ENCODE assay signal across 15 mouse cellular contexts in the genomic region with DNA sequence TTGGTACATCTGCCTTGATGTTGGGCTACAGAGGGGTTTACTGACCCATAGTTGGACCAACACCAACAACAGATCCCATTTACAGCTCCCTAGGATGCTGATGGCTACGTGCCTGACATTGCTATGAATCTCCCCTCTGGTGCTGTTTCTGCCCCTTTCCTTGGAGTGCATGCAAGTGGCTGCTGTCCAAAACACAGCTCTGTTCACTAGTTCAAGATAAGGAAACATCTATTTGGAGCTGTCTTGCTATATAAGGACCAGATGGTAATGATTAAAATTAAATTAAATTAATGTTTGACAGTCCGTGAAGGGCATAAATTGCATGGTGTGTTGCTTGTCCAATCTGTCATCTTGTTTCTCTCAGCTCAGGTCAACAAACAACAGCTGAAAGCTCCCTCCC.
DNase-seq lines count a peak whose midpoint lies in the region; ATAC-seq and TF ChIP-seq lines count a peak whose summit lies in the region.
"Had no signal": no experiment of that assay in that cellular context is flagged by ENCODE, and none has a peak within 500 bp of the region (broad histone marks: within the 10 kb centered on the region; RNA-seq: fewer than 3 reads in every experiment).

No protein-coding gene starts in this region.

- H3K4me3 ChIP-seq in forebrain, embryonic 14.5 days (ENCODE audit: low read depth, low read length) = no peak overlapping the region
- H3K4me3 ChIP-seq in forebrain, embryonic 11.5 days (ENCODE audit: low read depth, low read length) = no peak overlapping the region
- H3K4me3 ChIP-seq in liver, adult 2 months (ENCODE audit: insufficient read depth, low read depth, low read length) = no peak overlapping the region
- no peak overlapping the region for H3K4me3 ChIP-seq in liver, postnatal 0 days (ENCODE audit: low read depth, low read length)
- H3K4me3 ChIP-seq in heart, adult 2 months = no peak overlapping the region
- H3K4me3 ChIP-seq: erythroblast, embryonic 14.5 days; liver, embryonic 15.5 days; neural tube, embryonic 12.5 days had no signal

- H3K27ac ChIP-seq in forebrain, embryonic 14.5 days (ENCODE audit: low read depth, low read length) = no peak overlapping the region
- H3K27ac ChIP-seq in forebrain, embryonic 11.5 days (ENCODE audit: low read depth, low read length) = no peak overlapping the region
- H3K27ac ChIP-seq in liver, adult 2 months (replicated peaks; ENCODE audit: insufficient read depth, low read depth, low read length) = no peak overlapping the region
- no peak overlapping the region for H3K27ac ChIP-seq in liver, postnatal 0 days (ENCODE audit: low read depth)
- H3K27ac ChIP-seq in heart, adult 2 months = no peak overlapping the region
- H3K27ac ChIP-seq: liver, embryonic 15.5 days; neural tube, embryonic 12.5 days had no signal

- TF ChIP-seq POLR2A in liver, adult 2 months (IDR thresholded peaks at IDR 0.05; ENCODE audit: extremely low read depth, insufficient read depth, low read length) = no peak
- TF ChIP-seq POLR2A in heart, adult 2 months (IDR thresholded peaks at IDR 0.05; ENCODE audit: insufficient read depth, low read depth, low read length) = no peak

- H3K36me3 ChIP-seq in forebrain, embryonic 14.5 days (ENCODE audit: control insufficient read depth, insufficient read depth, low read length) = no peaks in the 10 kb centered on the region
- H3K36me3 ChIP-seq in forebrain, embryonic 11.5 days (ENCODE audit: control insufficient read depth, insufficient read depth, low read length) = no peaks in the 10 kb centered on the region
- no peaks in the 10 kb centered on the region for H3K36me3 ChIP-seq in liver, adult 2 months (ENCODE audit: control insufficient read depth, insufficient read depth, low read length)
- H3K36me3 ChIP-seq in liver, postnatal 0 days (replicated peaks; ENCODE audit: insufficient read depth, low read length) = no peaks in the 10 kb centered on the region
- H3K36me3 ChIP-seq in heart, adult 2 months (ENCODE audit: control insufficient read depth, insufficient read depth, low read length) = no peaks in the 10 kb centered on the region
- H3K36me3 ChIP-seq: liver, embryonic 15.5 days; neural tube, embryonic 12.5 days had no signal

- 74% methylated on average over 2 of the region's 2 CpGs for WGBS in forebrain, embryonic 14.5 days
- 77% methylated on average over 2 of the region's 2 CpGs for WGBS in forebrain, embryonic 11.5 days
- 91% methylated on average over 2 of the region's 2 CpGs for WGBS in liver, adult 2 months
- 77% methylated on average over 2 of the region's 2 CpGs for WGBS in liver, postnatal 0 days (ENCODE audit: insufficient replicate concordance)
- WGBS in heart, adult 2 months = 58% methylated on average over 2 of the region's 2 CpGs

- no peaks in the 10 kb centered on the region for H3K79me2 ChIP-seq in liver, adult 2 months (ENCODE audit: control insufficient read depth, insufficient read depth, low read length)
- H3K79me2 ChIP-seq in heart, adult 2 months (replicated peaks; ENCODE audit: control insufficient read depth, insufficient read depth, low read length) = no peaks in the 10 kb centered on the region

- TF ChIP-seq CTCF in liver, adult 2 months (IDR thresholded peaks at IDR 0.05; ENCODE audit: low read depth, low read length) = no peak
- TF ChIP-seq CTCF in liver, postnatal 0 days (IDR thresholded peaks at IDR 0.05; ENCODE audit: low read depth) = no peak
- no peak for TF ChIP-seq CTCF in heart, adult 2 months (IDR thresholded peaks at IDR 0.05)

- ATAC-seq in forebrain, embryonic 14.5 days = peak; percentile 66; the same call in 1 of the 2 replicates
- no peak for ATAC-seq in forebrain, embryonic 11.5 days (replicated peaks; ENCODE audit: low FRiP score)
- no peak for ATAC-seq in liver, postnatal 0 days

- intact Hi-C loops in heart, adult 2 months (cut with DNase I) = no loop called here

- no peaks in the 10 kb centered on the region for H3K9me3 ChIP-seq in forebrain, embryonic 14.5 days (replicated peaks; ENCODE audit: control insufficient read depth, low read length)
- no peaks in the 10 kb centered on the region for H3K9me3 ChIP-seq in forebrain, embryonic 11.5 days (ENCODE audit: control insufficient read depth, low read length)
- H3K9me3 ChIP-seq in liver, postnatal 0 days (ENCODE audit: low read length) = no peaks in the 10 kb centered on the region
- H3K9me3 ChIP-seq: liver, embryonic 15.5 days; neural tube, embryonic 12.5 days had no signal

- no peak overlapping the region for H3K9ac ChIP-seq in forebrain, embryonic 14.5 days (ENCODE audit: low read length)
- H3K9ac ChIP-seq in forebrain, embryonic 11.5 days (ENCODE audit: low read length) = no peak overlapping the region
- no peak overlapping the region for H3K9ac ChIP-seq in liver, adult 2 months (ENCODE audit: low read depth, low read length)
- H3K9ac ChIP-seq in liver, postnatal 0 days (replicated peaks) = no peak overlapping the region
- no peak overlapping the region for H3K9ac ChIP-seq in heart, adult 2 months (ENCODE audit: low read depth, low read length)
- H3K9ac ChIP-seq: liver, embryonic 15.5 days; neural tube, embryonic 12.5 days had no signal

- no peaks in the 10 kb centered on the region for H3K4me1 ChIP-seq in forebrain, embryonic 14.5 days (ENCODE audit: control insufficient read depth, insufficient read depth, low read length)
- H3K4me1 ChIP-seq in forebrain, embryonic 11.5 days (replicated peaks; ENCODE audit: control insufficient read depth, insufficient read depth, low read length) = no peaks in the 10 kb centered on the region
- H3K4me1 ChIP-seq in liver, adult 2 months (ENCODE audit: control insufficient read depth, insufficient read depth, low read length) = no peaks in the 10 kb centered on the region
- H3K4me1 ChIP-seq in liver, postnatal 0 days (ENCODE audit: insufficient read depth) = no peaks in the 10 kb centered on the region
- H3K4me1 ChIP-seq in heart, adult 2 months (ENCODE audit: control insufficient read depth, insufficient read depth, low read length) = no peaks in the 10 kb centered on the region
- H3K4me1 ChIP-seq: liver, embryonic 15.5 days; neural tube, embryonic 12.5 days had no signal

- no peaks in the 10 kb centered on the region for H3K27me3 ChIP-seq in forebrain, embryonic 14.5 days (replicated peaks; ENCODE audit: control insufficient read depth, insufficient read depth, low read length)
- H3K27me3 ChIP-seq in forebrain, embryonic 11.5 days (ENCODE audit: control insufficient read depth, insufficient read depth, low read length) = no peaks in the 10 kb centered on the region
- H3K27me3 ChIP-seq in liver, adult 2 months (ENCODE audit: control insufficient read depth, insufficient read depth, low read length) = no peaks in the 10 kb centered on the region
- H3K27me3 ChIP-seq in liver, postnatal 0 days (ENCODE audit: insufficient read depth, low read length) = no peaks in the 10 kb centered on the region
- no peaks in the 10 kb centered on the region for H3K27me3 ChIP-seq in heart, adult 2 months (ENCODE audit: control insufficient read depth, insufficient read depth, low read length)
- H3K27me3 ChIP-seq: liver, embryonic 15.5 days; neural tube, embryonic 12.5 days had no signal

- no peak for TF ChIP-seq EP300 in liver, postnatal 0 days (IDR thresholded peaks at IDR 0.05; ENCODE audit: low read depth)
- TF ChIP-seq EP300 in heart, adult 2 months (IDR thresholded peaks at IDR 0.05; ENCODE audit: insufficient read depth, low read depth, low read length) = no peak

- H3K4me2 ChIP-seq in forebrain, embryonic 14.5 days (ENCODE audit: low read length) = no peak overlapping the region
- H3K4me2 ChIP-seq in forebrain, embryonic 11.5 days (ENCODE audit: low read depth, low read length, severe bottlenecking) = no peak overlapping the region
- no peak overlapping the region for H3K4me2 ChIP-seq in liver, postnatal 0 days (ENCODE audit: low read depth, low read length)
- H3K4me2 ChIP-seq: liver, embryonic 15.5 days; neural tube, embryonic 12.5 days had no signal

- DNase-seq in forebrain, embryonic 14.5 days (ENCODE audit: low spot score) = peak; percentile 56
- no peak for DNase-seq in forebrain, embryonic 11.5 days (ENCODE audit: low spot score)
- DNase-seq in liver, adult 2 months (ENCODE audit: extremely low read depth, low read depth, low spot score) = peak; percentile 16
- DNase-seq in liver, postnatal 0 days = no peak
- peak; percentile 1 for DNase-seq in NIH3T3 (ENCODE audit: low read depth)
- peak; percentile 20 to 36 for DNase-seq in cerebellum, postnatal 25 days
- no peak for DNase-seq in heart, adult 2 months
- no peak for DNase-seq in layer of hippocampus, postnatal 10 days (ENCODE audit: low spot score in 2 of 2)
- DNase-seq: adrenal gland, adult 2 months; B cell, adult 2 months; gastrocnemius, postnatal 14 days; right cerebral cortex, postnatal 25 days had no signal

Comparison
In these comparisons a context has a peak if more than half of its experiments do, and no peak if none do; other contexts are left out.
1. DNase-seq: peak in forebrain, embryonic 14.5 days (single experiment), liver, adult 2 months (single experiment), NIH3T3 (single experiment) and cerebellum, postnatal 25 days (2 of 2); none in forebrain, embryonic 11.5 days (single experiment), liver, postnatal 0 days (single experiment), heart, adult 2 months (0 of 2) and layer of hippocampus, postnatal 10 days (0 of 2).